Mouse (Mus musculus) MN1 (cell line): ENCODE data around the gene Mgst2.
A peak's percentile ranks its signal among the peaks of the same experiment; 100 is the strongest.

Experiments
- DNase-seq: peaks from one replicate; pipeline ENCODE4 v3.0.0-alpha.2; 2016; ENCODE audit warnings: low spot score

The Mgst2 gene

GRCm38 (mm10) chr3:51701281-51701751 is 41.2 kb downstream of the Mgst2 start:
- peak; percentile 94 for DNase-seq

DNA sequence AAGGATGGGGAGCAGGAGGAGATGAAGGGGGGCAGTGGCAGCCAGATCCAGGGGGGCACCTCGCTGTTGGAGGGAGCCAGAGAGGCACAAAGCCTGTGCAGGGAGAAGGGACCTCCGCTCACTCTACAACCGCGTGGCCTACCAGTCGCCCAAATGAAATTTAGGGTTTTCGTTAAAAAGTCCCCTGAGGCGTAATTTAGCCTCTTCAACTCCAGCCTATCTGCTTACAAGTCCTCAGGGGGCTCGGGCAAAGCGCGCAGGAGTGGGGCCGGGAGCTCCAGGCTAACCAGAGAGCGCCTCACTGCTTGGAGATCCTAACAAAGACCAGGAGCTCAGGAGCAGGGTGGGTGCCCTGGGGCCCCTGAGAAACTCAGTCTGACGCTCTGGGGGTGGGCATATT is 41.8 kb downstream of the Mgst2 start:
- peak; percentile 69 for DNase-seq

- DNase-seq, result no peak
Measured at GRCm38 (mm10) chr3:51702701-51703286, 42.6 kb downstream of the Mgst2 start.

DNA sequence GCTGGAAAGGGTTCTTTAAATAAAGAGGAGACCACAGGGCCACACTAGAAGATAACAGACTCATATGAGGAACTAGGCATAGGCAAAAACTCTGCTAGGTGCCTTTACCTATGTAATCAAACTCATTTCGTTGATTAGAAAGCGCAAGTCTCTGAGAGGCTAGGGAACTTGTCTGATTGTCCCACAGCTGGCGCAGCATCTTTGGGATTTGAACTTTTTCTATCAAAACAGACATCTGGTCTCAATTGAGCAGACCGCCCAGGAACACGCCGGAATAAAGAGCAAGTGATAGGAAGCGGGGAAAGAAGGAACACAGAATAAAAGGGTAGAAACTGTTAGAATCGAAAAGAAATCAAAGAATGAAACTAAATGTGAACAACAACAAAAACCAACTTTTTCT is 43.3 kb downstream of the Mgst2 start:
- no peak for DNase-seq

GRCm38 (mm10) chr3:51705220-51705619 is 45.1 kb downstream of the Mgst2 start:
- no peak for DNase-seq

DNA sequence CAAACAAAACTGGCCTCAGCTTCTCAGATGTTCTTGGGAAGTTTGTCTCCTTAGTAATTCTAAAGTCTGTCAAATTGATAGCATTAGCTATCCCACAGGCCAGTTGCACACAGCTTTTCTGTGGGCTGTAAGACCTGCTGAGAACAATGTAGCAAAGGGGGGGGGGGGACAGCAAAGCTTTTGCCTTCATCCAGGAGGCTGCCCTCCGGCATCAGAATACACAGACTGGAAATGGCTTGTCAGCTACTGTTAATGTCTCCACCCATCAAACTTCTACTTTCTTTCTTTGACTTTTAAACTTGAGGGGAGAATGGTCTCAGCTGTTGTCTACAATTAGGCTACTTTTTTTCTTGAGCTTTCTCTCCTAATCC is 48.2 kb downstream of the Mgst2 start:
- DNase-seq, result no peak

DNA sequence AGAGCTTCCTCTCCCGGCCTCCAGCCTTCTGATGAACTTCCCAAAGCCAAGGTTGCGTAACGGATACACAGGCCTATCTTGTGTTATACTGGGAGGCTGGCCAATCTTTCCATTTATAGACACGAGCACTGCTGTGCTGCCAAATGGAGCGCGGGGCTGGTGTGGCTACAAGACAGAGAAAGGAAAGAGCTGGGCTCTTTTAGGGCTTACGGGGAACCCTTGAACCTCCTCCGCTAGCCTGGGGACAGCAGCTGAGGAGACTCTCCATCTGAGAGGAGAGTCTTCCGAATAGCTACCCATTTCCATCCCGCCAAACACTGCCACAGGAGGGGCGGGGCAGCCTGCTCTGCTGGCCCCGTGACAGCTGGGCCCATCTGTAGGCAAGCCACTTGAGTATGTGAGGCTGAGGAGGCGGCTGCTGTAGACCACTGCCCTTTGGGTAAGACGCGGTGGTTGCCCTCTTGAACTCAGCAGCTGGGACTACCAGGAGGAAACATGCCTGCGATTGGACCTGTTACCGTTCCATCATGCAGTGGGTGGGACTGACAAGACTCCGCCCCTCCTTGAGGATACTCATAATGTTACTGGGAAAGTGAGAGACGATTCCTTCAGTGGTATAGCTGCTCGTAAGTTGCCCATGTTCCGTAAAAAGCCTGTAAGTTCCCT is 48.7 kb downstream of the Mgst2 start:
- peak; percentile 90 for DNase-seq

DNA sequence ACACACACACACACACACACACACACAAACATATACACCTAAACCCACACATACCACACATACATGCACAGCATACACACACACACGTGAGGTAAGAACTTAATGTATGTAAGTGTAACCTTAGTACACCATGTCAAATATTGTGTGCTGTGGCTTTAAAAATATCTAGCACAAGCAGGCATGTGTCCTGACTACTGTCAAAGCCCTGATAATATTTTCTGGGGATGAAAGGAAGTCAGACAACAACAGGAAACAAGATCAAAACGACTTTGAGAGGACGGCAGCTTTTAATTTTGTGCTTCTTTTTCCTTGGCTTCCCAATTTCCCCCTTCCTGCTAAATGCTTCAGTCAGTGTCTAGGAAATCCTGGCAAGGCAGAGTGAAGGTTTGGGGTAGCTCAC is 52.2 kb downstream of the Mgst2 start:
- DNase-seq, result no peak

DNA sequence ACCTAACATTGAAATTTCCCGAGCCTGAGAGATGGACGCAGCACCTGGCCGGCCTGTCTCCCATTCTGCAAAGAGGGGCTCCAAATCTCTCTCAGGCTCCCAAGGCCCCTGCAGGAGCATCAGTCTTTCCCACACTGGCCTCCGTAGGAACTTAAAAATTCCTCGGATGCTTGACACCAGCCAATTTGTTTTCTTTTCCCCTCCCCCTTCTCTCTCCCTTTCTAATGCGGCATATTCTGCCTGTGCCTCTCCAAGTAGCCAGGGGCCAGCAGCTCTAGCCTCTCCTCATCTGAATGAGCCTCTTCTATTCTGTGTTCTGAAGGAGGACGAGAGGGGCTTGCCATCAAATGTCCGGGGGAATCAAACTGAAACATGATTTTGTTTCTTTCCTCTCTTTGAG is 53.1 kb downstream of the Mgst2 start:
- DNase-seq, result no peak

GRCm38 (mm10) chr3:51714469-51714868 is 54.3 kb downstream of the Mgst2 start:
- DNase-seq, result no peak

- DNase-seq, result no peak
Measured at GRCm38 (mm10) chr3:51717455-51717854, 57.3 kb downstream of the Mgst2 start.

DNA sequence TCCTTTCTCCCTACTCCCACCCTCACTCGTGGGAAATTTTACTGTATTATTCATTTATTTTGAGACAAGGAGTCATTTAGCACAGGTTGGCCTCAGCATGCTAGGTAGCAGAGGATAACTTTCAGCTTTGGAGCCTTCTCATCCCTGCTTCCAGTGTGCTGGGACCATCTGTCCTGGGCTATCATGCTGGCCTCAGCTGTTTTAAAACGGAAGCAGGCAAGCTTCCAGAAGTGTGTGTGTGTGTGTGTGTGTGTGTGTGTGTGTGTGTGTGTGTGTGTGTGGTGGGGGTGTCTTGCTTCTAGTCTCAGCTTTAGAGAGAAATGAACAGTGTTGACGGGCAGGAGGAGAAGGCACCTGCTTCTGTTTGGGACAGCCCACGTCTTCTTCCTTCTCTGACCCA is 57.7 kb downstream of the Mgst2 start:
- DNase-seq, result no peak

DNA sequence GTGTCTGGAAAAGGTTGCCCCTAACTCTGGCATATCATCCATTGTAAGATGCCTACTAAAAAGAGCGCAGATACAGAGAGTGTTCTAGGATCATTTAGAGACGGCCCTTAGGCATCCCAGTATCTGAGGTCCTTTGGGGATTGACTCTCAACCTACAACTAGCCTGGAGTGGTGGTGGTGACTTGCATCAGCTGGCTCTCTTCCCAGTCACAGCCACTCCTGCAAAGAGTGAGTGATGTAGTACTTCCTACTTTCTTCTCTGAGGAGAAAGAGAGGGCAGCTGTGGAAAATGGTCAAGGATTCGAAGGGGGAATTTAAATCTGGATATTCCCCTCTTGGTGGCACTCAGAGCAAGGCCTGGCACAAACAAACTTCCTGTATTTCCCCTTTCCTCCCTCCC is 59.2 kb downstream of the Mgst2 start:
- peak; percentile 84 for DNase-seq

GRCm38 (mm10) chr3:51719982-51720381 is 59.8 kb downstream of the Mgst2 start:
- DNase-seq, result no peak

GRCm38 (mm10) chr3:51726257-51726656 is 66.1 kb downstream of the Mgst2 start:
- no peak for DNase-seq

- no peak for DNase-seq
Measured at GRCm38 (mm10) chr3:51727487-51727886, 67.3 kb downstream of the Mgst2 start.

GRCm38 (mm10) chr3:51727968-51728367 is 67.8 kb downstream of the Mgst2 start:
- DNase-seq, result no peak

- DNase-seq, result no peak
Measured at GRCm38 (mm10) chr3:51728456-51728855, 68.3 kb downstream of the Mgst2 start.

DNA sequence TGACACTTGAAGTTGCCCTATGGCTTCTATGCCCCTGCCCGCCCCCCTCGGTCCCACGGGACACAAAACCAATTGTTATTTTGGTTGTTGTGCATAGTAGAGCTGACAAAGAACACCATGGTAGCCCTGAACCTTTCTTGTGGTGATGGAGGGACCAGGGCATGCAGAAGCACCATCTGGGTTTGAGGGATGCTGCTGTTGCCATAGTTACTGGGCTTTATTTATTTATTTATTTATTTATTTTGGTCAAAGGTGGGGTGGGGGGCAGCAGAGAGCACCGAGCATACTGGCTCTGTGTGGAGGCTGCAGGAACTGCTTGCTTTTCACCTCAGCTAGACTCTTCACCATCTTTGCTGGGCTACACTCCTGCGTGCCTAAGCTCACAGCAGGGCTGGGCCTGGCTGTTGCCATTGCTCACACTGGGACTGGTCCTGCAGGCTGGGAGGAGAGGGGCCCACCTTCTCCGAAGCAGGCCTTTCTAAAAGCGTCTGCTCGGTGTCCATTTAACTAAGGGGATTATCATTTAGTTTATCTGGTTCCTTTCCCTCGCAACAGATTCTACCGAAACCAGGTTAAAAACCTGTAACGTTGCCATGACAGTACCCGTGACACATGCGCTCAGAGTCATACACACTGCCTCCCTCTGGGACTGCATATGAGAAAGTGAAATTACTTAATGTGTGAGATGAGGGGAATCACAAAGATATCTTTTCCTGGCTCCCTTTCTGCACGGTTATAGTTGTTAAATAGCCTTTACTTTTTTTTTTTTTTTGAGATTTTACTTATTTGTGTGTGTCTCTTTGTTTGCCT is 69.2 kb downstream of the Mgst2 start:
- peak; percentile 34 for DNase-seq

- DNase-seq, result no peak
Measured at GRCm38 (mm10) chr3:51730662-51731061, 70.5 kb downstream of the Mgst2 start.

DNA sequence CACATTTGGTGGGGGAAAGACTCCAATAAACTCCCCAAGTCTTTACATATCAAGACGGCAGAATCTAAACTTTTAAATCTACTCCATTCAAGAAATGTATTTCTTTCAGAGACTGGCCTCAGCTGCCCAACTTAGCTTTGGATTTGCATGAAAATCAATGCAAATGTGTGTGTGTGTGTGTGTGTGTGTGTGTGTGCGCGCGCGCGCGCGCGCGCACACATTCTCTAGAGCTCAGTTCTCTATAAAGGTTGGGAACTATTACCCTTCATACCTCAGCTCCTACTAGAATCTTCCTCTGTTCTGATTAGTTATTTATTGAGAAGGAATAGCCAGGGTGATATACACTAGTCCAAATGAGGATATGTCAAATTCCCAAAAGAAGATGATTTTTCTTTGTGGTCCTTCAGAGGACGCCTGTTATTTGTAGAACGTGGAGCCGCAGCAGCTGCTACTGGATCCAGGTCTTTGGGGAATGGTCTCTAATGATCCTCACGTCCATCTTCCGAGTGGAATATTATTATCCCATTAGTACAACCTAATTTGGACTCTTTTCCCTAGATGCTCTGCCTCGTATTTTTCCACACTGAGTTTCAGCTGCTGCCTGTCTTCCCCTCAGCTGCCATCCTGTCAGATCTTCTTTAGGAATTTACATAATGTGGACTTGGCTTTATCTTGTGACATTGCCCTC is 71.9 kb downstream of the Mgst2 start:
- no peak for DNase-seq
